Mouse (Mus musculus) stomach, embryonic 15.5 days (tissue): ENCODE measurements around the gene Spon1. TPM values are rescaled to one million over a fixed set of nuclear protein-coding genes. Genes with fewer than 3 reads are reported as not detected.

Experiments used
- ATAC-seq: fragments of 200-750 bp; cut with Nextera tagmentation; 2 replicates; pipeline ENCODE4 v1.8.0; 2017; ENCODE audit warnings: low read depth, moderate number of reproducible peaks, moderate TSS enrichment; ENCODE audit not compliant: insufficient read depth, low FRiP score
- H3K27ac ChIP-seq: fragments of 300-500 bp; sonication (generic); 2 replicates; pipeline ENCODE4 v1.5.1; 2015; ENCODE audit warnings: mild to moderate bottlenecking, inconsistent platforms
- H3K27me3 ChIP-seq: fragments of 300-500 bp; sonication (generic); replicated peaks from 2 replicates; pipeline ENCODE4 v1.6.1; 2015; ENCODE audit warnings: inconsistent platforms
- H3K36me3 ChIP-seq: fragments of 300-500 bp; sonication (generic); 2 replicates; pipeline ENCODE4 v1.6.1; 2015; ENCODE audit warnings: inconsistent platforms
- H3K4me1 ChIP-seq: fragments of 300-500 bp; sonication (generic); 2 replicates; pipeline ENCODE4 v1.6.1; 2015; ENCODE audit warnings: inconsistent platforms
- H3K4me2 ChIP-seq: fragments of 300-500 bp; sonication (generic); 2 replicates; pipeline ENCODE4 v1.6.1; 2015; ENCODE audit warnings: mild to moderate bottlenecking, inconsistent platforms
- H3K4me3 ChIP-seq: fragments of 300-500 bp; sonication (generic); replicated peaks from 2 replicates; pipeline ENCODE4 v1.5.1; 2015; ENCODE audit warnings: inconsistent platforms
- H3K9ac ChIP-seq: fragments of 300-500 bp; sonication (generic); 2 replicates; pipeline ENCODE4 v1.6.1; 2015; ENCODE audit warnings: inconsistent platforms
- H3K9me3 ChIP-seq: fragments of 300-500 bp; sonication (generic); 2 replicates; pipeline ENCODE4 v1.6.1; 2016; ENCODE audit warnings: inconsistent platforms
- WGBS: fragments of 180-500 bp; shearing (Covaris S2); methylation state at CpG from one replicate; pipeline ENCODE4 v1.1.7; 2015; 5-methylcytosine and 5-hydroxymethylcytosine counted together
- polyA plus RNA-seq: library from polyadenylated mRNA; unstranded; fragments of >200 nt; fragmentation: Nextera tagmentation; extraction: Ambion mirVana; gene quantifications from 2 replicates; pipeline ENCODE4 v1.2.1, GENCODE M21; 2015

Gene Spon1
- polyA plus RNA-seq, 1 experiment from 2014 or later: 17.1 TPM

DNA sequence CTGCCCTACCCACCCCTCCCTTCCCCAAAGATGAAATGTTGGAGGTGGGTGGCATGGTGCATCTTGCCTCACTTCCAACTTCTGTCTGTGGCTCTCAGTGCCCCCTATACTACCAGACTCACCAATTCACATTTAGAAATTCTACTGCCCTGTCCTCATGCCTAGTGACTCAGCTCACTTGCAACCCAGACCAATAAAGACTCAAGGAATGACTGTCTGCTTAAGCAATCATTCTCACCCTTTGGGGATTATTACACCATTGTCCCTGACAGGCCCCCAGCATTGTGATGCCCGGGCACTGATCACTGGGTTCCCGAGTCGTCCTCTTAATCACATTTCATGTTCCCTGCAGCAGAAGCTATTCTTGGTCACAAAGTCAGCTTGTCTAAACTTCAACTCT lies 57.2 kb downstream of the Spon1 start:
- Histone ChIP-seq H3K27ac (no peak overlapping the region), H3K27me3 (no peaks in the 10 kb centered on the region), H3K36me3 (no peaks in the 10 kb centered on the region), H3K9me3 (no peaks in the 10 kb centered on the region), H3K4me3 (no peak overlapping the region), H3K4me2 (no peak overlapping the region), H3K9ac (no peak overlapping the region), H3K4me1 (peaks cover 8% of the 10 kb centered on the region; the same call in 1 of the 2 replicates)
- 51% methylated on average over 3 of the region's 3 CpGs for WGBS
- ATAC-seq: no peak

DNA sequence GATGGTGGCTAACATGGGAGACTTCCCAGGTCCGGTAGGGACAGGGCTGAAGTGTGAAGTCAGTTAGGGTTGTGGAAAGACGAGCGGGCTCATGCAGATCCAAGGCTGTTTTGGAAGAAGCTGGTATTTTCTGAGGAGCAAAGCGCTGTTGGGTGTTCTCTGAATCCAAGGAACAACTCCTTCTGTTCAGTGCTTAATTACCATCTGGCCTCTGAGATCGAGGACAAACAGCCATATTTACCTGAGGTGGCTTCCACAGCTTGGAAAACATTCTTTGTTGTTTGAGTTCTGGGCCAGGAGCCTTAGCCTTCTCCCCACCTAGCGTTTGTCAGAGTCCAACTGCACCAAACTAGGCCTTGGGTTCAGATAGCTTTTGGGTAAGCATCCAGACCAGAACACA lies 58.9 kb downstream of the Spon1 start:
- no peaks in the 10 kb centered on the region for H3K9me3 ChIP-seq
- peaks cover 12% of the 10 kb centered on the region; the same call in 1 of the 2 replicates for H3K4me1 ChIP-seq
- H3K4me2 ChIP-seq: no peak overlapping the region
- 85% methylated on average over 6 of the region's 6 CpGs for whole genome bisulfite sequencing
- no peak for ATAC-seq
- no peak overlapping the region for H3K27ac ChIP-seq
- no peaks in the 10 kb centered on the region for H3K36me3 ChIP-seq
- H3K9ac ChIP-seq: no peak overlapping the region
- no peak overlapping the region for H3K4me3 ChIP-seq
- H3K27me3 ChIP-seq: no peaks in the 10 kb centered on the region

DNA sequence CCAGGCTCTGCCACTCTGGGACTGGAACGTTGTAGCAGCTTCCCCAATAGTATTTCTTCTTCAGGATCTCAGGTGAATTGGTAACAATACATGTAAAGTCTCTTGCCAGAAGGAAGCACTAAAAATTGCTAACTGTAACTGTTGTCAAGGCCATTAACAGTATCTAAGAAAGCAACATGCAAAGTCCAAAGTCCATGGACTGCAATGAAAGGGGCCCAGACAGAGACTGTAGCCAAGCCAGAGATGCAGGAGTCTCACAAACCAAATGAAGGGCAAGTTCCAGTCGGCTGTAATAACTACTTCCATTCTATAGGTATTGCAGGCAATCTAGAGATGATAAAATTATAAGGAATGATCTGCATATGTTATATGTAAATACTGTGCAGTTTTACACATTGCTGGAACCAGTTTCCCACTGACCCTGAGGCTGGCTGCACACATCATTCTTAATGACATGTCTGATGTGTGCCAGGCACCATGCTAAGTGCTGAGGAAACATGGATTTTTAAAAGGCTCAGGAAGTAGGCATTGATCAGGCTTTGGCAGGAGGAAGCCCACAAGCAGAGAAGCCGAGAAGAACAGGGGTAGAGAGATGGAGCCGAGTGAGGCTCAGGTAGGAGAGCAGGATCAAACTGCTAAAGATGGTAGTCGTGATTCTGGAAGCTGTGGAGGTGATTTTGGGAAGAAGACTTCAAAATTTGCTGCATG lies 59.9 kb downstream of the Spon1 start:
- H3K27ac ChIP-seq: no peak overlapping the region
- H3K4me3 ChIP-seq: no peak overlapping the region
- no peak overlapping the region for H3K9ac ChIP-seq
- 53% methylated on average over 5 of the region's 5 CpGs for WGBS
- H3K27me3 ChIP-seq: no peaks in the 10 kb centered on the region
- peaks cover 12% of the 10 kb centered on the region; the same call in 1 of the 2 replicates for H3K4me1 ChIP-seq
- no peaks in the 10 kb centered on the region for H3K9me3 ChIP-seq
- H3K36me3 ChIP-seq: no peaks in the 10 kb centered on the region
- ATAC-seq: no peak
- H3K4me2 ChIP-seq: no peak overlapping the region

DNA sequence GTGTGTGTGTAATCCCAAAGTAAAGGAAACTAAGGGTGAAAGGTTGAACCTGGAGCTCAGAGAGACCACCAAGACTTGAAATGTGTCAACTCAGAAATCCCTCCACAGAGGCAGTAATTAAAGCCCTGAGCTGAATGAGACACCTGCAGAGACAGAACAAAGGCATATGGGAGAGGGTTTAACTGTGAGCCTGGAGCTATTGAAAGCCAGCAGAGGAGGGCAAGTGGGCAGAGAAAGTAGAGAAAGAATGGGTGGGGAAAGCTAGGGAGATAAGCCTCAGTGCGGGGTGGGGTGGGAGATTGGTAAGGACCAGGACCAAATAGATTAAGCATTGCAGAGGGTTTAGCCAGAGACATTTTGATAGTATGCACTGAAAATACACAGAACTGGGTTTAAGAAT lies 60.7 kb downstream of the Spon1 start:
- ATAC-seq: no peak; the same call in 1 of the 2 replicates
- H3K4me1 ChIP-seq: peaks cover 12% of the 10 kb centered on the region; the same call in 1 of the 2 replicates
- no peak overlapping the region for H3K4me2 ChIP-seq
- no peak overlapping the region for H3K9ac ChIP-seq
- no peak overlapping the region for H3K27ac ChIP-seq
- H3K36me3 ChIP-seq: no peaks in the 10 kb centered on the region
- no peak overlapping the region for H3K4me3 ChIP-seq
- H3K27me3 ChIP-seq: no peaks in the 10 kb centered on the region
- WGBS: 33% methylated on average over 1 of the region's 1 CpGs
- H3K9me3 ChIP-seq: no peaks in the 10 kb centered on the region

DNA sequence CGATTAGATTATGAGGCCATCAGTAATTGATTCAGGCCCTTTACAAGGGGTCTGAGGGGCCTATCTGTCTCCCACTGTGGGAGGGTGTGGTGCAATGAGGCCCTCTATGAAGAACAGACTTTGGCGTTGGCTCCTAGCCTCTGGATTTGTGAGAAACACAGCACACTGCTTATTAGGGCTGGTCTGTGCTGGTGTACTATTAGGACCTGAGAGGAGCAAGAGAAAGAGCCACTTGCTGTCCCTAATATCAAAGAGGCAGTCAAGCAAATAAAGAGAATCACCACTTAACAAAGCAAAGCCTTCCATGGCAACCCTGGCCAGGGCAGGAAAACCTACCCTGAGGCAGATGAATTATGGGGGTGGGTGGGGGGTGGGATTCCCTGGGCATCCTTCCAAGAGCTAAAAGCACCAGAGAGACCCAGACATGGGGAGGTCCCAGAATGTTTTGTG lies 62.3 kb downstream of the Spon1 start:
- Histone ChIP-seq H3K27me3 (no peaks in the 10 kb centered on the region), H3K4me3 (no peak overlapping the region), H3K36me3 (no peaks in the 10 kb centered on the region), H3K27ac (no peak overlapping the region), H3K4me1 (peaks cover 12% of the 10 kb centered on the region; the same call in 1 of the 2 replicates), H3K9me3 (no peaks in the 10 kb centered on the region), H3K9ac (no peak overlapping the region), H3K4me2 (no peak overlapping the region)
- WGBS: 54% methylated on average over 2 of the region's 2 CpGs
- no peak; the same call in 1 of the 2 replicates for ATAC-seq

DNA sequence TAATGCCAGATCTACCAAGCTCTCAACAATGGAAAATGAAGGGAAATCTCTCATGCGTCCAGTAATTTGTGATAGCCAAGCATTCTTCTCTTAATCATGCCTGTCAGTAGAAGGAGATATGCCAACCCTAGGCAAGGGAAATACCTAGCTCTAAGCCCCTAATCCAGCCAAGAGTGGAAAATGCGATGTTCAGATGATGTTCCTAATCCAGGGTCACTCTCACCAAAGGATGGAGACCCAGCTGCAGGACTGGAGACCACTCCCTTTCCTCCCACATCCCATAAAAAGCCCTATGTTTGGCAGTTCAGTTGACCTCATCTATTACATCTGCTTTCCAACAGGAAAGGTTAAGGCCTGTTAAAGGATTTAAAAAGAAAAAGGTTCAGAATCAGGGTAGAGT lies 62.8 kb downstream of the Spon1 start:
- no peaks in the 10 kb centered on the region for H3K36me3 ChIP-seq
- ATAC-seq: no peak
- no peak overlapping the region for H3K4me3 ChIP-seq
- H3K9ac ChIP-seq: no peak overlapping the region
- no peaks in the 10 kb centered on the region for H3K27me3 ChIP-seq
- H3K4me2 ChIP-seq: no peak overlapping the region
- peaks cover 12% of the 10 kb centered on the region; the same call in 1 of the 2 replicates for H3K4me1 ChIP-seq
- 61% methylated on average over 2 of the region's 2 CpGs for WGBS
- H3K27ac ChIP-seq: no peak overlapping the region
- no peaks in the 10 kb centered on the region for H3K9me3 ChIP-seq

DNA sequence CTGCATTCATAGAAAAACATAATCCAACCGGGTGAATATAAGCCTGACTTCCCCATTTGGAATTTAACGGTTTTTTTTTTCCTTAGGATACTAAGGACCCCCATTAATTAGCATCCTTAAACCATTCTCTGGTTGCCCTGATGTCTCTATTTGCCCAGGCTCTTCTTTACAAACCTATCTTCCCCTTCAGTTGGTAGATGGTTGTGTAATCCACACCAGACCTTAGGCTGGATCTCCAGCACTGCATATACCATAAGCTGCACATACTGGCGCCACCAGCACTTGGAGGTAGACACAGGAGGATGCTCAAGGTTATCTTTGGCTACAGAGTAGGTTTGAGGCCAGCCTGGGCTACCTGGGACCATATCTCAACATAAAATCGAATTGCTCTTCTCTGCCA lies 71.4 kb downstream of the Spon1 start:
- Histone ChIP-seq H3K27ac (no peak overlapping the region), H3K4me2 (no peak overlapping the region), H3K4me1 (no peaks in the 10 kb centered on the region), H3K4me3 (no peak overlapping the region), H3K9ac (no peak overlapping the region), H3K27me3 (no peaks in the 10 kb centered on the region), H3K36me3 (no peaks in the 10 kb centered on the region), H3K9me3 (no peaks in the 10 kb centered on the region)
- no peak for ATAC-seq
- 83% methylated on average over 4 of the region's 4 CpGs for WGBS

DNA sequence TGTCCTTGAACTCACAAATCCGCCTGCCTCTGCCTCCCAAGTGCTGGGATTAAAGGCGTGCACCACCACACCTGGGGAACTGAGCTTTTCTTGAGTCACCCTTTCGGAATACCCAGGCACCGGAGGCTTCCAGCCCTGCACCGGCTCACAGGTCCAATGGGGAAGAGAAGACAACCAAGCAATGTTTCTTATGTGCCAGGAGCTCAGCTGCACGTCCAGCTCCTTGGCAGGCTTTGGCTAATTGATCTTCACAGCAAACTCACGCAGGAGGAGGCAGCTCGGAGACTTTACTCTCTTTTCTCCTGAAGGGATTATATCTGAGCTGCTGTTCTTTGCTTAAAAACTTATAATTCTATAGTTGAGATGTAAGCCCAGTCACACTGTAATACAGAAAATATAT lies 73.6 kb downstream of the Spon1 start:
- Histone ChIP-seq H3K4me1 (no peaks in the 10 kb centered on the region), H3K4me2 (no peak overlapping the region), H3K27me3 (no peaks in the 10 kb centered on the region), H3K9ac (no peak overlapping the region), H3K27ac (no peak overlapping the region), H3K36me3 (no peaks in the 10 kb centered on the region), H3K9me3 (no peaks in the 10 kb centered on the region), H3K4me3 (no peak overlapping the region)
- WGBS: 69% methylated on average over 8 of the region's 8 CpGs
- ATAC-seq: no peak

DNA sequence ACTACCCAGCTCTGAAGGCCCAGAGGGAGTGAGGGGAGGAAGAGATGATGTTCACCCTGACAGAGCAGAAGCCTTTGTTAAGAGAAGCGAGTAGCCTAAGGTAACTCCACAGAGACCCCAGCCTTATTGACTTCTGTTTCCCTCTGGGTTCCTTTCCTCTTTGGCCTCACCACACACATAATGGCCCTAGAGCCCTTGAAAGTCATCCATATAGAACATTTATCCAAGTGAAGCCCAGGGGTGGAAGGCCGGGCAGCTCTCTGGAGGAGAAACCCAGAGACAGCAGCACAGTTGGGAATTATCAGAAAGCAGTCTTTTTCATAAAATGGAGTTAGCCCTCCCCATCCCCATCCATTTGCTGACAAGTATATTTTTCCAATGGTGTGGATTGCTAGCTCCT lies 75.7 kb downstream of the Spon1 start:
- WGBS: 87% methylated on average over 2 of the region's 2 CpGs
- ATAC-seq: no peak
- no peaks in the 10 kb centered on the region for H3K9me3 ChIP-seq

DNA sequence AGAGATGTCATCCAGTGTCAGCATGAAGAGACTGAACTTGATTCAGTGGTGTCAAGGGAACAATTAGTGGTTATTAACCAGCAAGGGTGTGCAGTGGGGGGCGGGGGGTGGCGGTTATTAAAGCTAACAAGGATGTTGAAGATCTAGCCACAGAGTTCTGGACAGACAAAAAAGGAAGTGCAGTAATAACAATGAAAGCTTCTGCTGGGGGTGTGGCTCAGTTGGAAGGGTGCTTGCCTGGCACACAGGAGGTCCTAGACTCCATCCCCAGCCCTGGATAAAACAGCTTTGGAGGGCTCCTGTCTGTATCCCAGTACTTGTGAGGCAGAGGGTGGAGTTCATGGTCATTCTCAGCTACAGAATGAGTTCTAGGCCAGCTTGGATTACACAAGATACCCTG lies 77.4 kb downstream of the Spon1 start:
- Histone ChIP-seq H3K27ac (no peak overlapping the region), H3K27me3 (no peaks in the 10 kb centered on the region), H3K4me1 (no peaks in the 10 kb centered on the region), H3K9me3 (no peaks in the 10 kb centered on the region), H3K4me3 (no peak overlapping the region), H3K36me3 (no peaks in the 10 kb centered on the region), H3K4me2 (no peak overlapping the region), H3K9ac (no peak overlapping the region)
- 88% methylated on average over 2 of the region's 2 CpGs for WGBS
- ATAC-seq: no peak

More for the DNA sequence above, 75.7 kb downstream of the Spon1 start:
- Histone ChIP-seq H3K27me3 (no peaks in the 10 kb centered on the region), H3K4me3 (no peak overlapping the region), H3K9ac (no peak overlapping the region), H3K27ac (no peak overlapping the region), H3K4me1 (no peaks in the 10 kb centered on the region), H3K4me2 (no peak overlapping the region), H3K36me3 (no peaks in the 10 kb centered on the region)

DNA sequence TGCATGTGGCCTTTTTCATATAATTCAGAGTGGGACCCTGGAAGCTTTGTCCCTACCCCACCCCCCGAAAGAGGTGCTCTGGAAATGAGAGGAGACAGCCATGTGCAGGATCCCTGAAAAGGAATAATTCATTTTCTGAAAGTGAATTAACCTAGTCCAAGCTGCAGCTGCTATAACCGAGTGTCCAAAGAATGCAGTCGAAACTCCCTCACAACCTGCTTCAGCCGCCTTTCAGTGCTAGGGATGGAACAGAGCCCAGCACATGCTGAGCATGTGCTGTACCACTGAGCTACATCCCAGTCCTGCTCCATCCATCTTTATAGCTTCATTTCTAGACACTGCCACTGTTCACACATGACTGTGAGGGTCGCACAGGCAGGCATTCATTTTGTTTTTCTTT lies 79.4 kb downstream of the Spon1 start:
- Histone ChIP-seq H3K4me3 (no peak overlapping the region), H3K9ac (no peak overlapping the region), H3K4me1 (no peaks in the 10 kb centered on the region), H3K36me3 (no peaks in the 10 kb centered on the region), H3K27ac (no peak overlapping the region), H3K4me2 (no peak overlapping the region), H3K27me3 (no peaks in the 10 kb centered on the region), H3K9me3 (no peaks in the 10 kb centered on the region)
- no peak for ATAC-seq
- 68% methylated on average over 5 of the region's 5 CpGs for WGBS

DNA sequence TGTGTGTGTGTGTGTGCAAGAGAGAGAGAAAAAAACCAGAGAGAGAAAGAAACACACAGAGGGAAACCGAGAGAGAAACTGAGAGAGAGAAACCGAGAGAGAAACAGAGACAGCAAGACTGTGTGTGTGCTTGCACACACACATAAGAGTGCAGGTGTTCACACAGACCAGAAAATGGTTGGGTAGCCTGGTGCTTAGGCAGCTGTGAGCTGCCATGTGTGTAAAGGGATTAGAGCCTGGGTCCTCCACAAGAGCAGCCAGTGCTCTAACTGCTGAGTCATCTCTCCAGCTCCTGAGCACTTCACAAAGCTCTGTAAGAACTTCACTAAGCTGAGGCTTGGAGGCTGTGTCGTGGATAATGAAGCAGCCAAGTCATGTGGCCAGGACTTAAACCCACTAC lies 80.8 kb downstream of the Spon1 start:
- no peak overlapping the region for H3K4me3 ChIP-seq
- H3K27me3 ChIP-seq: no peaks in the 10 kb centered on the region
- no peak; the same call in 1 of the 2 replicates for ATAC-seq
- H3K4me1 ChIP-seq: no peaks in the 10 kb centered on the region
- H3K9me3 ChIP-seq: no peaks in the 10 kb centered on the region
- H3K4me2 ChIP-seq: no peak overlapping the region
- H3K9ac ChIP-seq: no peak overlapping the region
- H3K36me3 ChIP-seq: no peaks in the 10 kb centered on the region
- 51% methylated on average over 3 of the region's 3 CpGs for WGBS
- H3K27ac ChIP-seq: no peak overlapping the region
